Mouse (Mus musculus): ENCODE measurements around the gene Mageh1.
"Not testable (repeated sequence)": the region's sequence is repeated elsewhere in the genome, so short reads cannot be mapped to it uniquely, and the experiment has no call there.

The Mageh1 gene

GRCm38 (mm10) chrX:153037087-153037971 lies at the start of gene Mageh1:
Mageh1 (minus strand) TSS chrX:153037575.
- DNase-seq, result peak; percentile 76

DNA sequence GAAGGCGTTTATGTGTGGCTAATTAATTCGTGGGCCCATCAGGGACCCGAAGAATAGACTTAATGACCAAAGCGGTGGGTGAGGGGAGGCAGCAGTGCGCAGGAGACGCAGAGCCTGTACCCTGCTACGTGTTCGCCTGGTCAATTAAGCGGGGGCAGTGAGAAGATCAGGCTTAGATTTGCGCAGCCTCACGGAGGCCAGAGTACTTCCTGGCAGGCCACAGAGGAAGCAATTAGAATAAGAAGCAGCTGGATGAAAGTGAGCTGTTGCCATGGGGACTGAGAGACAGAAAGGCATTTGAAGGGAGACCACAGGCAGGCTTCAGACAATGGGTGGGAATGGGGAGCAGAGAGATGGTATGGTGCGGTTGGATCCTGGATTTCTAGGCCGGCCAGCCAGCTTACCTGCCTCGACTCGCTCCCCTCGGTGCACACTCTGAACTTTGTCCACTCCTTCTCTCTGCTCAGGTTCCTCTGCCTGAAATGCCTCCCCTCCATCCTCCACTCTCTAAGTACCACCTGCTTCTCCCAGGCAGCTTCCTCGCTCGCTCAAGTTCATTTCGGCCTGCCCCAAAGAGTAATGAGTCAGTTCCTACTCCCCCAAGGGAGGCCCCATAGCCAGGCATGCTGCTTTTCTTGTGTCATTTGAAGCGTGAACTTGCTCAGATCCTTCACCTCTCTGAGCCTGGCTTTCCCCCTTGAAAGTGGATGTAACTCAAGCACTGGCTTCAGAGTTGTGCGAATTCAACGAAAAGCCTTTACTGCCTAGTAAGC lies 783 bp upstream of the Mageh1 start:
- DNase-seq, result not testable (repeated sequence)

DNA sequence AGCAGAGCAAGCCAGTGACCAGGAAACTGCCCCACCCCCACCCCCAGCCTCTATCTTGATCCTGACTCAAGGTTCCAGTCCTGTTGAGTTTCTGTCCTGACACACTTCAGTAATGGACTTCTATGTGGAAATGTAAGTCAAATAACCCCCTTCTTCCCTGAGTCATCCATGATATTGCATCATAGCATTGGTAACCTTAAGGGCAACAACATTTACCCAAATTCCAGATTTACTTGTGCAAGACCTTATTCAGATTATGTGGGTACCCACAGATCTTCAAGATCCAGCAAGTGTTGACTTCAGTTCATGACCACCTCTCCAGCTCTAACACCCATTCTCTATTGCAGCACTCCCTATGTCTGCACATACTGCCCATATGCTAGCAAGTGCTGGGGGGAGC lies 5.8 kb downstream of the Mageh1 start:
- DNase-seq, result not testable (repeated sequence)

- not testable (repeated sequence) for DNase-seq
Measured at GRCm38 (mm10) chrX:153025709-153026108, 11.7 kb downstream of the Mageh1 start.

- DNase-seq, result not testable (repeated sequence)
Measured at GRCm38 (mm10) chrX:153025255-153025654, 12.1 kb downstream of the Mageh1 start.

DNA sequence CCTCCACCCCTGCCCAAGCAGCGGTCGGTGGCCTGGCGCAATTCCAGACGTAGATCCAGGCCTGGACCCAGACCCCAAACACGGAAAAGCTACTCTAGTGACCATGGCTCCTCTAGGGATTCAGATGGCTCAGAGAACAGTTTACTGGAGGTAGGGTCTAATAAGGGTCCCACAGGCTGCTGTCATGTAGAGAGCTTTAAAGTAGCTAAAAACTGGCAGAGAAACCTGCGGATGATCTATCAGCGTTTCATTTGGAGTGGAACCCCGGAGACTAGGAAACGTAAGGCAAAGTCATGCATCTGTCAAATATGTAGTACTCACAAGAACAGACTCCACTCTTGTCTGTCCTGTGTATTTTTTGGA lies 29.7 kb downstream of the Mageh1 start:
- DNase-seq, result no peak

DNA sequence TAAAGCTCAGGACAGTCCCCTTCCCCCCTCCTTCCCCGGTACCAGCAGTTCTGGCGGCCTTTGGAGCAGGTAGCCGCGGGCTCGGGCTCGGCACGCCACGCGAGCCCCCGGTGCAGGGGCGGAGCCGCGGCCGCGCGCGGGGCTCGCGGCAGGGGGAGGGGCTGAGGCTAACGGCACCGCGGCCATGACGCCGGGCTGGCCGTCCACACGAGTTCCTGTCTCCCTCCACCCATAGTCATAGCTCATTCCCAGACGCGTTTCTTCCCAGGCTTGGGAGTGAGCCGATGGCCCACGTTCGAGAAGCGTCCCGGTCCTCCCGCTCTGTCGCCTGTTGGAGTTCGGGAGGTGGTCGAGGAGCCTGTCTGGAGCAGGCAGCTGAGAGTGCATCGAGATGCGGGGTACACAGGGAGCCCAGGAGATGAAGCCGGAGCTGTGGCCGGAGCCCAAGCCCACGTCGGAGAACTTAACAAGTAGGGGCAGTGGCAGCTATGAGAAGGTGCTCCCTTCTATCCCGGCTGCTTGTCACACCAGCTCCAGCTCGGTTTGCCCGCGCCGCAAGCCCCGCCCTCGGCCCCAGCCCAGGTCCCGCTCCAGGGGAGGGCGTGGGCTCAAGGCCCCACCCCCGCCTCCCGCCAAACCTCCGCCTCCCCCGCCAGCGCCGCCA lies 30.2 kb downstream of the Mageh1 start:
- DNase-seq, result peak; percentile 15

- DNase-seq, result peak; percentile 27
Measured at GRCm38 (mm10) chrX:153006387-153006841, 31.0 kb downstream of the Mageh1 start, which contains the start of gene Usp51. Usp51 (plus strand) TSS chrX:153006469.

DNA sequence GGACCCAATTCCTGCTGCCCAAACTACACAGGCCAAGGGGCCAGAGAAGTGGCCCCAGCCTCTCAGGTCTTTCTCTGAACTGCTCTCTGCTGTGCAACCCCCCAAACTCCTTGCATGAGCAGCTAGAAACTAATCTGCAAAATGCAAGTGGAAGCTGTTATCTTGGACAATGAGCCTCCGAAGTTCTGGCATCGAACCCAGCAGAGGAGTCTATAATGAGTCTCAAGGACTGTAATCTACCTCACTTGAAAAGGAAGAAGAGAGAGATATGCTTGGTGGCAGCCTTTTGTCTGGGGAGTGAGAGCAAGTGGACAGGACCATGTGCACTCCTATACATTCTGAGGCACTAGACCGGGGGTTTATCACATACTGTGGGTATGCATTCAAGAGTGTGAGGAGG lies 41.3 kb downstream of the Mageh1 start:
- not testable (repeated sequence) for DNase-seq

DNA sequence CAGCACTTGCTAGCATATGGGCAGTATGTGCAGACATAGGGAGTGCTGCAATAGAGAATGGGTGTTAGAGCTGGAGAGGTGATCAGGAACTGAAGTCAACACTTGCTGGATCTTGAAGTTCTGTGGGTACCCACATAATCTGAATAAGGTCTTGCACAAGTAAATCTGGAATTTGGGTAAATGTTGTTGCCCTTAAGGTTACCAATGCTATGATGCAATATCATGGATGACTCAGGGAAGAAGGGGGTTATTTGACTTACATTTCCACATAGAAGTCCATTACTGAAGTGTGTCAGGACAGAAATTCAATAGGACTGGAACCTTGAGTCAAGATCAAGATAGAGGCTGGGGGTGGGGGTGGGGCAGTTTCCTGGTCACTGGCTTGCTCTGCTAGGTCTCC lies 47.5 kb downstream of the Mageh1 start:
- DNase-seq, result not testable (repeated sequence)
